Mouse (Mus musculus): ENCODE results near the gene Gm49322.

Gm49322 gene

GRCm38 (mm10) chr10:80655406-80656129 is 49.7 kb downstream of the Gm49322 start:
- DNase-seq (ENCODE audit: low read depth): peak; percentile 27

- peak; percentile 96 for DNase-seq (ENCODE audit: low read depth)
Measured at GRCm38 (mm10) chr10:80656130-80656862, 50.5 kb downstream of the Gm49322 start.

- DNase-seq (ENCODE audit: low read depth): peak; percentile 41
Measured at GRCm38 (mm10) chr10:80656863-80657623, 51.2 kb downstream of the Gm49322 start, which contains the start of gene Btbd2. Btbd2 (minus strand) TSS chr10:80657071.

- DNase-seq (ENCODE audit: low read depth): peak; percentile 89
Measured at GRCm38 (mm10) chr10:80658194-80658840, 52.5 kb downstream of the Gm49322 start.

- no peak for DNase-seq (ENCODE audit: low read depth)
Measured at GRCm38 (mm10) chr10:80658841-80659202, 53.0 kb downstream of the Gm49322 start.

- DNase-seq (ENCODE audit: low read depth): peak; percentile 83
Measured at GRCm38 (mm10) chr10:80659213-80659612, 53.4 kb downstream of the Gm49322 start.

GRCm38 (mm10) chr10:80661149-80661548 is 55.3 kb downstream of the Gm49322 start:
- peak; percentile 85 for DNase-seq (ENCODE audit: low read depth)

- DNase-seq (ENCODE audit: low read depth): peak; percentile 58
Measured at GRCm38 (mm10) chr10:80663485-80664196, 57.8 kb downstream of the Gm49322 start.

- DNase-seq (ENCODE audit: low read depth): peak; percentile 65
Measured at GRCm38 (mm10) chr10:80664197-80665015, 58.6 kb downstream of the Gm49322 start.

- no peak for DNase-seq (ENCODE audit: low read depth)
Measured at GRCm38 (mm10) chr10:80665016-80665380, 59.2 kb downstream of the Gm49322 start.

Measured in naive thymus-derived CD4-positive, alpha-beta T cell, adult 2 months (primary cell).